In genomic region chr12:35554309-35554708, GRCm38 (mm10) we compare ENCODE assay signal across 7 mouse cellular contexts.
"Had no signal": no experiment of that assay in that cellular context is flagged by ENCODE, and none has a peak within 500 bp of the region (broad histone marks: within the 10 kb centered on the region; RNA-seq: fewer than 3 reads in every experiment).

No protein-coding gene starts in this region.

- DNase-seq: kidney, adult 9 months; kidney, postnatal 36 days; left cerebral cortex, postnatal 4 days; lung, adult 18-20 months; midbrain, embryonic 14.5 days; right cerebral cortex, adult 18-20 months; right cerebral cortex, postnatal 25 days had no signal
